Mouse (Mus musculus) natural killer cell, adult 2 months (primary cell): ENCODE data around the gene S100a7a.

Experiments used
- DNase-seq, 2 experiments: peaks; one replicate each; pipeline ENCODE4 v3.0.0; 2022; ENCODE audit warnings: low spot score in 2 of 2

The S100a7a gene

DNA sequence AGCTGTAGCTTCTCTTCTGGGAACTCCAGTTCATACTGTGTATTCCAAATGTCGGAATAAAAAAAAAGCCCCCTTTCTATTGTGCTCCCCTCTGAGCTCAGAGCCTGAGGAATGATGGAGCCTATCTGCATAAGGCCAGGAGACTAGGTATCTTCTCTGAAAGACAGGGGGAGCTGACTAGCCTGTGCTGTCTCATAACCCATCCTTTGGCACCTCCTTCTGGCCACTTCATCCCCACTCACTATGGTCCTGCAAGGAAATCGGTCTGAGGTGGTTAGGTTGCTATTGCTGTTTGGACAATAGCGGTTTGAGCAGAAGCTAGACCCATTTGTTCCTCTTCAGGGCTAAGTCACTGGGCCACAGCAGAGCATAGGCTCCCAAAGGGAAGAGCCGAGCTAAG lies 26.0 kb upstream of the S100a7a start:
- DNase-seq = peak in 1 of 2 experiments; percentile 41

DNA sequence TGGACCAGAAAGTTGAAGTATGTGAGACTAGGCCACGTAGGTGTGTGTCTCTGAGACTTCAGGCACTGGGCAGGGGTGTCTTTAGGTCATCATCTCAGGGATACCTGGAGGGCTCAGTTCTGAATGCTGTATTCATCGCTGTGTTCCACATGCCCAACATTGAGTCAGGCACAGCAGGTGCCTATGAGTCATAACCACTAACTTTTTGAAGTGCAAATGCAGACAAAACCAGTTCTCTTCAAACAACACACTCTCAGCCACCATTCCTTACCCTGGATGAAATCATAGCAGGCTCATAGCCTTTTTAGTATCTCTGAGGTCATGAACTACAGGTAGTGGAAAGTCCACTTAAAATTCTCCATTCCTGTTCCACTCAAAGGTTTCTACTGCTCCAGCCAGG lies 24.5 kb upstream of the S100a7a start:
- no peak for DNase-seq

DNA sequence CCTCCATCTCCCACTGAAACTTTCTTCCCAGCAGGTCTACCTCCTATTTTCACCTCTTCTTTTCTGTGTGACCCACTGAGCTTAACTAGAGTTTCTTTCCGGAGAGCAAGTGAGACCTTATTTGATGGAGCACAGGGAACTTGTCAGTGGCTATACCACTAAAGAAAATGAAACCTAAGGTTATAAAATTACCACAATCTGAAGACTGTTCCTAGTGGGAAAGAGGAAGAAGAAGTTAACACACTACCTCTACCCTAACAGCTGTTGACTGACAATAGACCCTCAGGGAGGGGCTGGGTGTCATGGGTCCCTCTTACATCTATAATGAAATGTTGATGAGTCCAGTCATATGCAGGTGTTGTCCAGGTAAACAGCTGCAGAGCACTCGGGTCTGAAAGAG lies 21.8 kb upstream of the S100a7a start:
- DNase-seq = no peak

DNA sequence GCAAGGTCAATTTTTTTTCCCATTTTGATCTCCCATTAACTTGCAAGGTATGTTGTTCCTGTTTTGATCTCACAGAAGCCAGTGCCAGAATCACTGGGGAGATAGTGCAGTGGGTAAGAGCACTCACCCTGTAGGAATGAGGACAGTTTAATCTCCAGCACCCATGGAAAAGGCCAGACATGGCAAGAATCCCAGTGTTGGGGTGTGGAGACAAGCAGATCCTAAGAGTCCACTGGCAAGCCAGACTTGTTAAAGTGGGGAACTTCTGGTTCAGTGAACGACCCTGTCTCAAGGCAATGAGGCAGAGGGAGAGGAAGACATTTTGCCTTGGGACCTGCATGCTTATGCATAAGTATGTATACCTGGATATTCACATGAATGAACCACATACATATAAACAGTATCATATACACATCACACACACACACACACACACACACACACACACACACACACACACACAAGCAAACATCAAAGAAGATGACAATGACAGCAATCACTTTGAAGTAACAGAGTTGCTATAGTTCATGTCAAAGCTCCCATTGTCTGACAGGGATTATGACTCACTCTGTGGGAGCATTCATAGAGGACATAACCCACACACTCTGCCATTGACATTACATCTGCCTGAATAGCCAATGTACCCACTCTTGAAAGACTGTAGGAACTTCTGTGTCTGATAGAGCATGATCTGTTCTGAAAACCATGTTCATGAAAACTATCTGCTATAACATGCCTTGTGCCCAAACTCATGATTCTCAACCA lies 15.1 kb upstream of the S100a7a start:
- no peak for DNase-seq

DNA sequence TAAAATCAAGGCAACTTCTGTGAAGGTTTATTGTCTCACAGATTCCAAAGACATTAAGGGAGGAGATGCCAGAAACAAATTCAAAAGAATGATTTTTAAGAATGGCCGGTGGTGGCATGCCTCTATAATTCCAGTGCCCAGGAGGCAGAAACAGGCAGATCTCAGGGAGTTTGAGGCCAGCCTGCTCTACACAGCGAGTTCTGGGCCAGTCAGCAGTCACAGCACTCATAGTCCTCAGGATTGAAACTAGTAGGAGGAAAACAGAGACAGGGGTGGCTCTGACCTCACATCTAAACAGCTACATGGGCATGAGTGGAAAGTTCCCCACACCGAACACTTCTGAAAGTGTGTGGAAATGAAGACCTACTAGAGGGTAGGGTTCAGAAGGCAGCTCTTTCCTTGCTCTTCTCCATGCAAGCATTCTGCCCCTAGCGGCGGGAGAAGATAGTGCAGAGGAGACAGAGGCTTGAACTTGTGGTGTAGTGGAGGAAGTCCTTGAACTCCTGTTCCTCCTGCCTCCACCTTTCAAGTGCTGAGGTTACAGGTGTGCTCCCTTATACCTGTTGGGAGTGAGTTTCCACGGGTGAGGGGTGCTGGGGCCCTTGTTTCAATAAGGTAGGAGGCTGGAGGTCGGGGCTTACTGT lies 14.2 kb upstream of the S100a7a start:
- DNase-seq = peak; percentile 37 to 55

DNA sequence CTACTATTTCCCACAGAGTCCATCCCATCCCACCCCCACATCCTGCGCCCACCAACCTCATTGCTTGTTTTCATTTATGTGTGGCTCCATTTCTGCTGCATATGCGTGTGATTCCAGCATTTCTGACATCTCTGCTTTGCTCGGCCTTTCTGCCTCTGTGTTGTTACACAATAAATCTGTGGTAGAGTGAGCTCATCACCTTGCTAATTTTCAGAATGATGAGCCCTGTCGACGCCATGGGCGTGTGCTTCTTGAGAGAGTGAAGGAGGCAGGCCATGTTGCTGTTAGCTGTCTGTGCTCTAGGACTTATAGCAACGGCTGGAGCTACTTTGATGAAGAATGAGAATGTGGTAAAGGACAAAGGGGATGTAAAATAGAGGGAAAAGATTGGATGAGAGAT lies 12.8 kb upstream of the S100a7a start:
- no peak for DNase-seq

DNA sequence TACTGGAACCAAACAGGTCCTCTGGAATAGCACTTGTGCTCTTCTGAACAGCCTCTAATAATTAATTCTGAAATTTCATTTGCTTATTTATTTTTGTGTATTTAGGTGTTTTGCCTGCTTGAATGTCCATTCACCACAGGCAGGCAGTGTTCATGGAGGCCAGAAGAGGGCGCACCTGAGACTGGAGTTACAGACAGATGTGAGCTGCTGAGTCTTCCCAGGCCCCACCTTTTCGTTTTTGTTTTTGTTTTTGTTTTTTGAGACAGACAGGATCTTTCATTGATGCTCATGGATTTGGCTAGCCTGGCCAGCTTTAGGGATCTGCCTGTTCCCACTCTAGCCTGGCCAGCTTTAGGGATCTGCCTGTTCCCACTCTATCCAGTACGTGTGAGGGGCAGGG lies 9.6 kb upstream of the S100a7a start:
- peak; percentile 30 to 53 for DNase-seq

DNA sequence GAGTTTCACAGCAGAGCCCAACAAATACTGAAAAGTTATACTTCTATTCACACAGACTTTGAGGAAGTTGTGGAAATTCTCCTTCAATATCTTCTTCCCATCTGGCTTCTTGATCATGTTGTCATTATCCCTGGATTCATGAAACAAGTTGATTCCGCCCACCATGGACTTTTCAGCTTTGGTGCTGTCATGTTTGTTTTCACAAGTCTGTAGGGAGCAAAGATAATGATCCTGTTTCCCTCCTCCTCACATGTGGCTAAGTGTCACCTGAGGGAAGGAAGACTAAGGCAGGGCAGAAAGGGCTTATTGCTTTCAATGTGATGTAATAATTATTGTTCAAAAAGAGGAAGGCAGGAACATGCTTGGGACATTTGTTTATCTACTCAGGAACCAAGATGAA lies 6.5 kb upstream of the S100a7a start:
- DNase-seq = no peak

DNA sequence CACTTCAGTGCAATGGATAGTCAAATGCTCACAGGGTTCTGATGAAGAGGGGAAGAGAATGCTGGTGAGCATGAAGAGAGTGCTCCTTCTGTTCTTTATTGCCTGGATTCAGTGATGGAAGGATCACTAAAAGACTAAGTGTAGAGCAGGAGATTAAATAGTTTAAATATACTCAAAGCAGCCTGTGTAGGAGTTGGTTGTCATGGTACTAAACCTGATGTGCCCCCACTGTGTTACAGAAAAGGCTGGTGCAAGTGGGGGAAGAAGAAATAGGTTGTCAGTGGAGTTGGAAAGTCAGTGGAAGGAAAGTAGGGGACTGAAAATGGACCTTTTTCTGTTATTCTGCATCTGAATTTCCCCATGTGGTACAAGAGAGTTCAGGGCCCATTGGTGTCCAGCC lies 4.8 kb upstream of the S100a7a start:
- no peak for DNase-seq

DNA sequence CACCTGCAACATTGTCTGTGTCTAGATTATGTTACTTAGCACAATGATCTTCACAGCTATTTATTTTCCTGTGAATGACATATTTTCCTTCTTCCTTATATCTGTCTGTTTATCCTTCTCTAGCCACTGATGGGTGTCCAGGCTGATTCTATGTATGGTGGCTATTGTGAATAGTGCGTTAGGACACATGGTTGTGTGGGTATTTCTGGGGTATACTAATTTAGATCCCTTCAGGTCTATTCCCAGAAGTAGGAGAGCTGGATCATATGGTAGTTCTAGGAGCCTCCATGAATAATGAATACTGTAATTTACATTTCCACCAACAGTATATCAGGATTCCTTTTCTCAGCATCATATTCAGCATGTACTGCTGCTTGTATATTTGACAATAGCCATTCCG lies 4.0 kb upstream of the S100a7a start:
- DNase-seq = no peak

DNA sequence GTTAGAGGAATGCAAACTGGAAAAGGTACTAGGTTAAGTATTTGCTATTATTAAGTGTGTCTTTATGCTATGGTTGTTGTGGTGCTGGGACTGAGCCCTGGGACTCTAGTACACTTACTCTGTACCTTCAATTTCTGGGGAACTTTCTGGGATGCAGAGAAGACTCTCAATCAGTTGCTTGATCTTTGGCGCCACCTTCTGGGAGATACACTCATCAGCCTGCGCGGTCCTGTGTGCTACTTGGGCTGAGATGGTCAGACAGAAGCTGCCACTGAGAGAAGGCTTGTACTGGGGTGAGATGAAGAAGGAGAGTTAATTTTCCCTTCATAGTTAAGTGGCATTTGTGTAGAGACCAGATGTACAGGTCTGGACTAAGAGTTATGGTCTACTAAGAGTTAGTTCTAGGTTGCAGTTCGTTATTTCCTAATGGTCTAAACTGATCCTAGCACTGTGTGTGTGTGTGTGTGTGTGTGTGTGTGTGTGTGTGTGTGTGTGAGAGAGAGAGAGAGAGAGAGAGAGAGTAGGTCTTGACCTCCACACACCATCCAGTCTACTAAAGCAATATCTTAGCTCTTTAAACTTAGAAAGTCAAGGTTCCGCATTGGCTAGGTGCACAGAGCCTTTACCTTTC lies 824 bp upstream of the S100a7a start:
- peak; percentile 19 to 44 for DNase-seq

DNA sequence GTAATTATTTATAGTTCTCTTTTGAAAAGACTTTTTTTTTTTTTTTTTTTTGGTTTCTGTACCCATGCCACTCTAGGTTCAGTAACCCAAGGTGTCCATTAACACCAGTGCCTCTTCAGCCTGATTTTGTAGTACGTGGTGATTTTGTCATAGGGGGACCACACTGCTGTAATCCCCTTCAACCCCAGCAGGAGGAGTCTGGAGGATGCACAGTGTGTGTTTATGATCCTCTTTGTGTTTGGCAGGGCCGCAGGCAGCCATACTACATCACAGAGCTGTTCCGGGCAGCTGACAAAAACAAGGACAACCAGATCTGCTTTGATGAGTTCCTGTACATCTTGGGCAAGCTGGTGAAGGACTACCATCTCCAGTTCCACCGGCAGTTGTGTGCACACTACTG lies 3.6 kb downstream of the S100a7a start:
- DNase-seq = no peak

DNA sequence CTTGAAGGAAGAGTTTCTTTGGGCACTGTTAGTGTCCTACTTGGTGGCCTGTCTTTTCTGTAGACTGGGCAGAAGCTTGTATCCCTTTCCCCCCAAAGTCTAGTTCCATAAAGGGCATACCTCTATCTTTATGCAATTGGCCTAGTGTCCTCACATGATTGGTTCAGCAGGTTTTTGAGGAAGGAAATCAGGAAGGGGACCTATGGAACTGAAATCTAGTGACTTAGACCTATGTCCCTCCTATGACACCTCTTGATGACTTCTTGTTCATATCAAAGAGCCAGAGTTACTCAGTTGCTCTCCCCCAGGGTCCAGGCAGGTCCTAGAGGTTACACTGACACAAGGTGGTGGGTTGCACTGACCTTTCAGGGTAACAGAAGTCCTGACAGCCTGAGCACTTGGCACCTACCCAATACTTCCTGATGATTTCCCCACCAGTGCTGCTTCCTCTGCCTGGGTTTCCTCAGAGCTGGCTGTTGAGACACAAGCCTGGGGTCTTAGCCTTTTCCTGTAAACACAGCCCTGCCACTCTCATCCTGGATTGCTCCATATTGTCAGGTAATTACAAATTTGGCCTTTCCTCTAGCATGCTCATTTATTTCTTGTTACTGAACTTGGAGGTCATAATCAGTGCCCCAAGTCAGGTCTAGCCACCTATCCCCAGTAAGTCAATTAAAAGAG lies 5.7 kb downstream of the S100a7a start:
- DNase-seq = no peak

DNA sequence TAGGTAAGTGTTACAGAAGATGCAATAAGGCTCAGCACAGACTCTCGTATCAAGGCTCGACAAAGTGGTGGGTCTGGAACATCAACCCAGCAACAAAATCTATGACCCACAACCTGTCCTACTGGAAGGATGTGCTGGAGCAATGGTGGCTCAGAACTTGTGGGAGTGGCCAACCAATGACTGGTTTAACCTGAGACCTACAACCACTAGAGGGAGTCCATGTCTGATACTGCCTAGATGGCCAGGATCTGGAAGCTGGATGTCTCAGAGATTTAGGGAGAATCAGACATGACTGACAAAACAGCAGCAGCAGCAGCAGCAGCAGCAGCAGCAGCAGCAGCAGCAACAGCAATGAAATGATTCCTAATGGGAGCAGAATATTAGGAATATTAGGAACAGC lies 10.4 kb downstream of the S100a7a start:
- no peak for DNase-seq

DNA sequence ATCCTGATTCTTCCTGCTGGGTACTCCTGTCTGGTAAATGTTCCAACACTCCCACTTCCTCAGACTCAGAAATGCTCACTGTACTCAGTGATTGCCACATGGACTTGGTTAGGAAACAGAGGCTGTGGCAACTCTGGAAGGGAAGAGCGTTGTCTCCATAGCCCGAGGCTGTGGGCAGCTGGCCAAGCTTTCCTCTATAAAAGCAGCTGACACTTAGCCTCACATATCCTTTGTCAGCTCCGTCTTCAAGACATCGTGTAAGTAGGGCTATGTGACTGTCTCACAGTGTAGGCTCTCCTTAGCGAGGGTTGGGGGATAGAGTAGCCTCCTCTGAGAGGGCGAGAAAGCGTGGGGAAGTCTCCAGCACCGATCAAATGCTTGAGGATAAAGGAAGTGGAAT lies 15.0 kb downstream of the S100a7a start, which contains the start of gene S100a8:
Gene S100a8 (plus strand): TSS at position 133 of the 400 bp plus-strand sequence.
- DNase-seq = no peak

DNA sequence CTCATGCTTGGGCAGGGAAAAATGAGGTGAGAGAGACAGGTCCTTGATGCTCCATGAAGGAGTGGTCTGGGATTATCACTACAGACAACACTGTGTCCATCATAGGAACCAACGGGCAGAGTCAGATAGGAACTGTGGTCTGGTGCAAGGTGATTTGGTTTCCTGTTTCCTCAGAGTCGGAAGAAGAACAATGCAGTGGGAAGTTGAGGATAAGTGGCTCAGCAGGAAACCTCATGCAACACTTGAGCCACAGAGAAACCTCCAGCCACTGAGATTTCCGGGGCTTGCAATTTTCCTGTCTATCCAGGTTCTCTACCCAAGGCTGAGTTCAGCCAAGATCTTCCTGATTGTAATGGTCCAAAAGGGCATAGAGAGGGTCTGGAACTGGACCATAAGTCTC lies 24.8 kb downstream of the S100a7a start:
- DNase-seq = no peak

DNA sequence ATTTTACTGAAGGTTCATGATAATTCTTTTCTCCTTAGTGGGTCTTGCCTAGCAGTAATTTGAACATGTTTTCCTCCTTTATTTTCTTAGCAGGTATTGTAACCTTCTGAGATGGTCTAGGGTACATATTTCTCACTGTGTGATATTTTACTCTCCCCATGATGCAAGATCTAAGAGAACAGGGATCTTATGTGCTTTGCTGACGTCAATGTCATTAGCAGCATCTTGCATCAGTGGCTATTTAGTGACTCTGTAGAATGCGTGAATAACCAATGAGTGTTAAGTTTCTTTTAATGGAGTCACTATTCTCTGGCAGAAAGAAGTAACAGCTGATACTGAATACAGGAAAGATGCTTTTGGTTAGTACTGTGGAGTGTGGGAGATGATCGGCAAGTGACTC lies 30.1 kb downstream of the S100a7a start:
- DNase-seq = no peak

DNA sequence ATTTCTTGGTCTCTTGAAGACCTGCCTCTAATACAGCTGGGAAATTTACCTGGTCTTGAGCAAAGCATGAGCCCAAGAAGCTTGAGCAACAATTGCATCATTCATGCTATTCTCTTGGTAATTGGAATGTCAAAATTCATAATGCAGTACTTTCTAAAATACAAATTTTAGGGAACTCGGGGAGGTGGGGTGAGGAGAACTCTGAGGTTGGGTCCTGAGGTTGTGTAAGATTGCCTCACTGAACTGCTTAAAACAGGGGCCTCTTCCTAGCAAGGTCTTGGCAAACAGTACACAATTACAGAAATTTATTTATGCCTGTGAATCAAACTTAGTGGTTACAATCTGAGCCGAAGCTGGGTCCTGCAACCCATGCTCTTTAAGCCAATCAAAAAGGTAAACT lies 33.0 kb downstream of the S100a7a start:
- DNase-seq = no peak

DNA sequence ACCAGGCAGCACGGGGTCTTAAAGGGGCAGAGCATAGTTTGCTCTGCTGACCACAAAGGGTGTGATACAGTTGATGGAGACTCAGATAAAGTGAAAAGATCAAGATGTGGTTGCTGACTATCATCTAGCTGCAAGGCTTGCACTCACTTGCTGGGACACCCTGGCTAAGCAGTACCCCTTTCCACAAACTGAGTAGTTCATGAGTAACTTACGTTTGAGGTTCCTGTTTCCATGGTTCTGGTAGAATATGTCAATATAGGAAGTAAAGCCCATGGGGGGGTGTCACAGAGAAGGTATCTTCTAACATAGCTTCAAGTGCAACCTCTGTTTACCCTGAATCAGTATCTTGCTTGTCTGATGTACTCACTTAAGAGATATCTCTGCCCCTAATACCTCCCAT lies 39.7 kb downstream of the S100a7a start:
- no peak for DNase-seq

DNA sequence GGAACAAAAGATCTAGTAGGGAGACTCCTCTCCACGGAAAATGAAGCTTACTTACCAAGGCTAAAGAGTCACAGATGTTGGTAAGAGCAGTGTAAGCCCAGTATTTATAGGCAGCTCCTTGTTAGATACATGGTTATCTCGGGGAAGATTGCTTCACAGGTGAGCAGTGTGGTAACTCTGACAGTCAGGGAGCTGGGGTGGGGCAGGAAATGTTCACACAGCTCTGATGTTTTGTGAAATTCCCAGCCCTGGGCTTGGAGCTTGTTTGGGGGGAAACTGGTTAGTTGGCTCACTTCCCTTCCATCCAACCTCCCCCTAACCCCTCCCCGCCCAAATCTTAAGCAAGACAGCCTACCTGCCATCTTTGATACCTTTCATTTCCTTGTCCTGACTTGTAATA lies 41.8 kb downstream of the S100a7a start, which contains the start of gene S100a9:
Gene S100a9 (minus strand): TSS at position 109 of the 400 bp plus-strand sequence.
- DNase-seq = no peak

DNA sequence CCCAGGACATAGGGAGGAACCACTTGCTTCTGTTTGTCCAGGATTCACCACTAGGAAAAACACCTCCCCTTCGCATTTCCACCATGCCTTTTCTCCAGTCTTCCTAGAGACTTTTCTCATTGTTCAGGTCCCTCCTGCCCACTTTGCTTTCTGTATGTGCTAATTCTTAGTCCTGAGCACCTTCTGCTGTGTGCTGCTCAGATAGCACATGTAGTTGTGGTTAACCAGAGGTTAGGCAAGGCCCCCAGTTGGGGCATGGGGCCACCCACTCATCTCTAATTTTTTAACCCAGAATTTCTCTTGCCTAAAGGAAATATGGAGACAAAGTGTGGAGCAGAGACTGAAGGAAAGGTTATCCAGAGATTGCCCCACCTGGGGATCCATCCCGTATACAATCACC lies 48.4 kb downstream of the S100a7a start:
- DNase-seq = no peak
